Mouse (Mus musculus): ENCODE measurements at regions not wholly inside any gene's neighbourhood (a gene's known extent, or its start where the extent isn't known, plus 50 kb on each side); places are given as distances from the start of the nearest gene placed in this dataset.
A peak's percentile ranks its signal among the peaks of the same experiment; 100 is the strongest.

- Histone ChIP-seq H3K27me3 (replicated peaks) (no peaks in the 10 kb centered on the region), H3K4me3 (no peak overlapping the region), H3K9me3 (no peaks in the 10 kb centered on the region), H3K27ac (peak overlapping the region; percentile 74), H3K9ac (no peak overlapping the region), H3K36me3 (replicated peaks) (no peaks in the 10 kb centered on the region), H3K4me1 (peaks cover 25% of the 10 kb centered on the region), H3K4me2 (no peak overlapping the region)
- ATAC-seq (replicated peaks): no peak
- 85% methylated on average over 6 of the region's 6 CpGs for WGBS
Observed at GRCm38 (mm10) chr11:31771491-31772439, 100.1 kb upstream of the Bod1 start.

- Histone ChIP-seq H3K27me3 (replicated peaks) (no peaks in the 10 kb centered on the region), H3K4me2 (no peak overlapping the region), H3K4me1 (no peaks in the 10 kb centered on the region), H3K4me3 (no peak overlapping the region), H3K36me3 (replicated peaks) (no peaks in the 10 kb centered on the region), H3K9me3 (no peaks in the 10 kb centered on the region), H3K27ac (no peak overlapping the region), H3K9ac (no peak overlapping the region)
- no peak for ATAC-seq (replicated peaks)
- 92% methylated on average over 8 of the region's 8 CpGs for WGBS
Observed at GRCm38 (mm10) chr11:31777531-31777930, 94.5 kb upstream of the Cpeb4 start.

GRCm38 (mm10) chr11:31778766-31779165 lies 93.2 kb upstream of the Cpeb4 start:
- H3K9me3 ChIP-seq: no peaks in the 10 kb centered on the region; the same call in 1 of the 2 replicates
- H3K27ac ChIP-seq: no peak overlapping the region
- no peak overlapping the region for H3K4me3 ChIP-seq
- H3K4me2 ChIP-seq: no peak overlapping the region
- no peaks in the 10 kb centered on the region for H3K36me3 ChIP-seq (replicated peaks)
- no peak overlapping the region for H3K9ac ChIP-seq
- H3K4me1 ChIP-seq: no peaks in the 10 kb centered on the region
- H3K27me3 ChIP-seq (replicated peaks): no peaks in the 10 kb centered on the region
- ATAC-seq (replicated peaks): no peak
- 82% methylated on average over 4 of the region's 4 CpGs for WGBS

- no peaks in the 10 kb centered on the region for H3K36me3 ChIP-seq (replicated peaks)
- H3K4me2 ChIP-seq: no peak overlapping the region
- no peaks in the 10 kb centered on the region for H3K4me1 ChIP-seq
- whole genome bisulfite sequencing: 89% methylated on average over 2 of the region's 2 CpGs
- no peaks in the 10 kb centered on the region; the same call in 1 of the 2 replicates for H3K9me3 ChIP-seq
- H3K27ac ChIP-seq: no peak overlapping the region
- no peaks in the 10 kb centered on the region for H3K27me3 ChIP-seq (replicated peaks)
- ATAC-seq (replicated peaks): no peak
- H3K4me3 ChIP-seq: no peak overlapping the region
- H3K9ac ChIP-seq: no peak overlapping the region
Observed at GRCm38 (mm10) chr11:31779267-31779666, 92.7 kb upstream of the Cpeb4 start.

GRCm38 (mm10) chr11:31780969-31781368 lies 91.0 kb upstream of the Cpeb4 start:
- no peaks in the 10 kb centered on the region for H3K27me3 ChIP-seq (replicated peaks)
- H3K9me3 ChIP-seq: no peaks in the 10 kb centered on the region; the same call in 1 of the 2 replicates
- no peaks in the 10 kb centered on the region for H3K4me1 ChIP-seq
- no peak overlapping the region for H3K27ac ChIP-seq
- no peak overlapping the region for H3K9ac ChIP-seq
- WGBS: 86% methylated on average over 6 of the region's 6 CpGs
- no peak for ATAC-seq (replicated peaks)
- H3K4me2 ChIP-seq: no peak overlapping the region
- no peak overlapping the region for H3K4me3 ChIP-seq
- no peaks in the 10 kb centered on the region for H3K36me3 ChIP-seq (replicated peaks)

- no peaks in the 10 kb centered on the region; the same call in 1 of the 2 replicates for H3K9me3 ChIP-seq
- H3K4me1 ChIP-seq: no peaks in the 10 kb centered on the region
- H3K27me3 ChIP-seq (replicated peaks): no peaks in the 10 kb centered on the region
- H3K4me2 ChIP-seq: no peak overlapping the region
- ATAC-seq (replicated peaks): no peak
- H3K4me3 ChIP-seq: no peak overlapping the region
- WGBS: 83% methylated on average over 6 of the region's 6 CpGs
- H3K27ac ChIP-seq: no peak overlapping the region
- H3K9ac ChIP-seq: no peak overlapping the region
- no peaks in the 10 kb centered on the region for H3K36me3 ChIP-seq (replicated peaks)
Observed at GRCm38 (mm10) chr11:31781605-31782004, 90.4 kb upstream of the Cpeb4 start.

- WGBS: 83% methylated on average over 4 of the region's 4 CpGs
- H3K27me3 ChIP-seq (replicated peaks): no peaks in the 10 kb centered on the region
Observed at GRCm38 (mm10) chr11:31783506-31784063, 88.4 kb upstream of the Cpeb4 start.

GRCm38 (mm10) chr11:31784332-31784901 lies 87.6 kb upstream of the Cpeb4 start:
- no peak overlapping the region for H3K27ac ChIP-seq
- no peak overlapping the region for H3K4me2 ChIP-seq
- no peak for ATAC-seq (replicated peaks)
- no peaks in the 10 kb centered on the region for H3K4me1 ChIP-seq
- H3K9ac ChIP-seq: no peak overlapping the region
- H3K4me3 ChIP-seq: no peak overlapping the region
- 91% methylated on average over 6 of the region's 6 CpGs for WGBS
- no peaks in the 10 kb centered on the region for H3K36me3 ChIP-seq (replicated peaks)
- no peaks in the 10 kb centered on the region for H3K27me3 ChIP-seq (replicated peaks)
- H3K9me3 ChIP-seq: no peaks in the 10 kb centered on the region; the same call in 1 of the 2 replicates

More at GRCm38 (mm10) chr11:31783506-31784063, 88.4 kb upstream of the Cpeb4 start:
- Histone ChIP-seq H3K9ac (no peak overlapping the region), H3K36me3 (replicated peaks) (no peaks in the 10 kb centered on the region), H3K4me2 (no peak overlapping the region), H3K4me3 (no peak overlapping the region), H3K9me3 (no peaks in the 10 kb centered on the region; the same call in 1 of the 2 replicates), H3K27ac (no peak overlapping the region), H3K4me1 (no peaks in the 10 kb centered on the region)
- ATAC-seq (replicated peaks): no peak

GRCm38 (mm10) chr11:31785160-31785559 lies 86.9 kb upstream of the Cpeb4 start:
- Histone ChIP-seq H3K4me2 (no peak overlapping the region), H3K9ac (no peak overlapping the region), H3K4me1 (no peaks in the 10 kb centered on the region), H3K36me3 (replicated peaks) (no peaks in the 10 kb centered on the region), H3K4me3 (no peak overlapping the region), H3K27me3 (replicated peaks) (no peaks in the 10 kb centered on the region), H3K27ac (no peak overlapping the region), H3K9me3 (no peaks in the 10 kb centered on the region; the same call in 1 of the 2 replicates)
- ATAC-seq (replicated peaks): no peak
- WGBS: 72% methylated on average over 7 of the region's 7 CpGs

GRCm38 (mm10) chr11:31787376-31787775 lies 84.6 kb upstream of the Cpeb4 start:
- no peaks in the 10 kb centered on the region; the same call in 1 of the 2 replicates for H3K9me3 ChIP-seq
- no peak overlapping the region for H3K4me3 ChIP-seq
- no peaks in the 10 kb centered on the region for H3K4me1 ChIP-seq
- no peaks in the 10 kb centered on the region for H3K27me3 ChIP-seq (replicated peaks)
- H3K36me3 ChIP-seq (replicated peaks): no peaks in the 10 kb centered on the region
- 71% methylated on average over 2 of the region's 2 CpGs for WGBS
- ATAC-seq (replicated peaks): no peak
- no peak overlapping the region for H3K27ac ChIP-seq
- no peak overlapping the region for H3K4me2 ChIP-seq
- H3K9ac ChIP-seq: no peak overlapping the region

GRCm38 (mm10) chr11:31787917-31788703 lies 83.9 kb upstream of the Cpeb4 start:
- Histone ChIP-seq H3K9ac (no peak overlapping the region), H3K36me3 (replicated peaks) (no peaks in the 10 kb centered on the region), H3K9me3 (no peaks in the 10 kb centered on the region; the same call in 1 of the 2 replicates), H3K4me1 (no peaks in the 10 kb centered on the region), H3K4me3 (no peak overlapping the region), H3K27ac (no peak overlapping the region), H3K4me2 (no peak overlapping the region), H3K27me3 (replicated peaks) (no peaks in the 10 kb centered on the region)
- no peak for ATAC-seq (replicated peaks)
- 76% methylated on average over 2 of the region's 2 CpGs for WGBS

- Histone ChIP-seq H3K27ac (no peak overlapping the region), H3K4me2 (no peak overlapping the region), H3K27me3 (replicated peaks) (no peaks in the 10 kb centered on the region), H3K9ac (no peak overlapping the region), H3K4me3 (no peak overlapping the region), H3K4me1 (no peaks in the 10 kb centered on the region), H3K36me3 (replicated peaks) (no peaks in the 10 kb centered on the region), H3K9me3 (no peaks in the 10 kb centered on the region)
- WGBS: 76% methylated on average over 3 of the region's 3 CpGs
- ATAC-seq (replicated peaks): no peak
Observed at GRCm38 (mm10) chr11:31789967-31790366, 82.0 kb upstream of the Cpeb4 start.
